Mouse (Mus musculus): Measurements from ENCODE around the gene Fbxw10. TPM values are rescaled to one million over a fixed set of nuclear protein-coding genes. Genes with fewer than 3 reads are reported as not detected.

Fbxw10 gene
- polyA plus RNA-seq, 3 experiments from 2014 or later: 1.5 to 20.2 (median 15.8) TPM

DNA sequence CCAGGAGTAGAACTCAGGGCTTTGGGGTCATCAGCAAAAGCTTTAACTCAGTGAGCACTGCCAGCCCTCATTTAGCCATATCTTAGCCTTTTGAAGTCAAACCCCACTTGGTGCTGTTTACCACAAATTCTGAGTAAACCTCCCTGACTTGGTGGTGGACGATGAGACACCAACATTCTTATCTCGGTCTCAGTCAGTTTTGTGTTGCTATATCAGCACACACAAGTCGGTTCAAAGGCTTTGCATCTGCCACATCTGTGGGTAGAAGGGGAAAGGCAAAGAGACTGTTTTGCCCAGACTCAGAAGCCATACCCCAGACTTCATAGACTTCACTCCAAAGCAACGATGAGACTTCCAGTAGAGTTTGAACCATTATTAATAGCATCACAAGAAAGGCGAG lies 2.3 kb upstream of the Fbxw10 start:
- no peak for ATAC-seq

- no peak for ATAC-seq
Measured at GRCm38 (mm10) chr11:62845730-62846129, 1.1 kb upstream of the Fbxw10 start.

DNA sequence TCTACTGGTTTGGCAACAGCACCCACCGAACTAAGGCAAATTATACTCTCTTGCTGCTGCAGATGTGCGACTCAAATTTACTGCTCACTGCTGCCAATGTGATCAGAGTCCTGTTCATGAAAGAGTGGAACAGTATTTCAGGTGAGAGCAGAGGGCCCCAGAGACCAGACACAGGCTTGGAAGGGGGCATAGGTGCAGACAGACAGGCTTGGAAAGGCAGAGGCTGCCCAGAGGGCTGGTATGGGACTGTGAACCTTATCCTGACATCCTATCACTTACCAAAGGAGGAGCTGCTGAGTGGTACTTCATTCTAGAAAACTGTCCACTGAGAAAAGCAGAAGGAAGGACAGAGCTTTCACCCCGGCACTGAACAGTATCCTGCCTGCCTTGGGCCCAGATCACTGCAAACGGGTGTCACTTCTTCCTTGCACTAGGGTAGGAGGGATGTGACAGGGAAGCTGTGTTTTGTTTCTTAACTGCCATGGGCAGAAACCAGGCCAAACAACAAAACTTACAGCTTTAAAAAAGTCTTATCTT lies 854 bp downstream of the Fbxw10 start:
- no peak for ATAC-seq

GRCm38 (mm10) chr11:62848301-62848700 lies 1.4 kb downstream of the Fbxw10 start:
- ATAC-seq: no peak

DNA sequence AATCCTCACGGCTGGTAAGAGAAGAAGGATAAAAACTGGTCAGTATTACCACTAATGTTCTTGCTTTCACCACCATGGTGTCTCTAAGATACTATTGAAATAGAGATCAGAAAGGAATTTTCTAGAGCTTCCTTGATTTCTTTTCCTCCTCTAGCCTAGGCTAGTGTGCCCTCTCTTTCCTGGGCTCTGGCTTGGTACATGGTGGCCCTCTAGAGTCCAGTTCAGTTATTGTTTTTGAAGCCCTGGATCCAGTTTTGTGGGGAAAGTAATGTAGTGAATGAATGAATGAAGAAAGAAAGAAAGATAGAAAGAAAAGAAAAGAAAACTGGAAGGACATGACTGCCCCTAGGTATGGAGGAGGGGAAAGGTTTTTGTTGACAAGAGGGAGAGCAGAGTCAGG lies 4.3 kb downstream of the Fbxw10 start:
- no peak for ATAC-seq

DNA sequence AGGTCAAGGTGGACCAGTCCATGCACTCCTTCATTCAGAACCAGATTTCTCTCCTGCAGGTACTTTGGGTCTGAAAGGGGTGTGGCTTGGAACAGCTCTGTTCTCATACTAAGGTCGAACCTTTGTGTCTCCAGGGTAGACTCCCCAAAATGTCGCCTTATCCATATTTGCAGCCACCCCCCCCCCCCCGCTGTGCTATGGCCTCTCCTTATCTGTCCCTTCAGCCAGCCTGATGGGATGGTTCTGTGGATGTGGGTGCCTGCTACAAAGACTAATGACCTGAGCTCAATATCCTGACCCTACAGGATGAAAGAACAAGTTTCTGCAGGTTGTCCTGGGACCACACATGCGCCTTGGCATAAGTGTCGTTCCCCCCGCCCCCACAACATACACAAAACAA lies 6.5 kb downstream of the Fbxw10 start:
- no peak for ATAC-seq

DNA sequence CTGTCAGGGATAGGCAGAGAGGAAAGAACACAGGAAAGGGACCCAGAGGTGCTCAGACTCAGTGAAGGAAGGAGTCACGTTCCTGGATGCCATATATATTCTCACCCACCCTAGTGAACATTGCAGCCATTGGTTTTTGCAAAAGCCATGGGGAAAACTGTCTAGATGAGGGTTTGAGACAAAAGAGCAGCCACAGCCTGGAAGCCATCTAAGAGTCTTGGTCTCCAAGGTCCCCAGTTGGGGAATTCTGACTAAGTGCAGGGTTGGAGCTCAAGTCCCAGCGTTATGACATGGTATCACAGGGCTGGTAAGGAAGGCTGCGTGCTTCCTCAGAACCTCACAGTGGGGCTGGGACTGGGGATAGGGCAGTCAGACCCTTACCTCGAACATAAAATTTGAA lies 18.7 kb downstream of the Fbxw10 start:
- ATAC-seq: no peak

- no peak for ATAC-seq
Measured at GRCm38 (mm10) chr11:62866685-62867084, 19.8 kb downstream of the Fbxw10 start.

DNA sequence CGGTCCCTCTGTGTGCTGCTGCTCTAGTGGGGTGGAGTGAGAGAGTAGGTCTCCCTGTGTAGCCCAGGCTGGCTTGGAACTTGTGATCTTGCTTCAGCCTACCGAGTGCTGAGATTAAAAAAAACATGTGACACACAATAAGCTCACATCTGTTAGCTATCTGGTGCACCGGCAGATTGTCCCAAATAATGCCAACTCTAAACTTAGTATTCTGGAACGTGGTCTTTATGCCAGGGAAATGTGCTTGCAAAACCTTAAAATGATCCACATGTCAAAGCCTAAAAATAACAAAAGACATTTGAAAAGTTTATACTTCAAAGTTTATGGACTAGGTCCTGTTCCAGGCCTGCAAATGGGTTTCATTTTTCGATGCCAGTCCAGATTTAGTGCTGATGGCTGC lies 22.3 kb downstream of the Fbxw10 start:
- no peak for ATAC-seq

GRCm38 (mm10) chr11:62869715-62870371 lies 23.0 kb downstream of the Fbxw10 start:
- no peak for ATAC-seq

GRCm38 (mm10) chr11:62873479-62873878 lies 26.6 kb downstream of the Fbxw10 start:
- ATAC-seq: no peak

GRCm38 (mm10) chr11:62875696-62876095 lies 28.8 kb downstream of the Fbxw10 start:
- ATAC-seq: no peak

DNA sequence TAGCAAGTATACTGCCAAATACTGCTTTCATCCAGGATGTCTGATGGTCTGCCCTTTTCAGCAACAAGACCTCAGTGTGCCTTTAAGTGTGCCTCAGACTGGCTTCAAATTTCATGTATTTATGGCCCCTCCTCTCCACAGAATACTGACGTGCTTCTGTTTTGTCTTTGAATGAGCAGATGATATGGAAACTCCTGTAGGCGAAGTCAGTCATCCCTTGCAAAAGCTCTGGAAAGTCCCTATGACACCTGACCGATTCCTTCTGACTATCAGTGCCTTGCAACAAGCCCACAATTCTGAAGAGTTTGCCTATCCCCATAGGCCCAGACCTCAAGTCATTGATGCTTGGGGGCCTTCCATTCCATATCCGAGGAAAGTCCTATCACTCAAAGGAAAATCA lies 29.6 kb downstream of the Fbxw10 start:
- ATAC-seq: peak; percentile 20

GRCm38 (mm10) chr11:62877391-62877790 lies 30.5 kb downstream of the Fbxw10 start:
- ATAC-seq: no peak

- no peak for ATAC-seq
Measured at GRCm38 (mm10) chr11:62878728-62879127, 31.9 kb downstream of the Fbxw10 start.

- ATAC-seq: peak; percentile 94
Measured at GRCm38 (mm10) chr11:62879220-62880048, 32.6 kb downstream of the Fbxw10 start, which contains the start of gene Tvp23b. Tvp23b (plus strand) TSS chr11:62879455.

- ATAC-seq: no peak
Measured at GRCm38 (mm10) chr11:62883407-62883806, 36.5 kb downstream of the Fbxw10 start.

DNA sequence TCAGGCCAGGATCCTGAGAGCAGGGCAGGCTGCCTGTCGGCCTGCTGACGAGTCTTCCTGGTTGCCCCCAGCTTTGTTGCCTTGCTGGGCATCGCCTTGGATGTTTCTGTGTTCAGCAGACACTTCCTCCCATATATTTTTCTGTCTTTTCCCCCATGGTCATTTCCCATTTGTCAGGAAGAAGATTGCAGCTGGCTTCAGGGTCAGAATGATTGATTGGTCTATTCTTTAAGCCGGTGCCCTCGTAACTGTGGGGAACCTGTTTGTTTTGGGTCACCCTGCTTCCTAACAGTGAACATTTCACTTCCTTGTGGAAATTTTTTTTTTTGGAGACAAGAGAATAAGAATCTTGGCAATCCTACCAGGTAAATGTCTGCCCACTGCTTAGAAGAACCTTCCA lies 38.5 kb downstream of the Fbxw10 start:
- no peak for ATAC-seq

GRCm38 (mm10) chr11:62890796-62891195 lies 43.9 kb downstream of the Fbxw10 start:
- no peak for ATAC-seq

- ATAC-seq: no peak
Measured at GRCm38 (mm10) chr11:62891763-62892162, 44.9 kb downstream of the Fbxw10 start.

- no peak for ATAC-seq
Measured at GRCm38 (mm10) chr11:62901699-62902323, 54.9 kb downstream of the Fbxw10 start.

- no peak for ATAC-seq
Measured at GRCm38 (mm10) chr11:62903871-62904495, 57.1 kb downstream of the Fbxw10 start.
